Mouse (Mus musculus): ENCODE measurements around the gene Vezf1.
"Not testable (repeated sequence)": the region's sequence is repeated elsewhere in the genome, so short reads cannot be mapped to it uniquely, and the experiment has no call there.

Gene Vezf1

GRCm38 (mm10) chr11:88067586-88068410 is at the start of gene Vezf1:
Gene Vezf1 (plus strand): TSS chr11:88068279.
- DNase-seq (ENCODE audit: low read depth in 1 of 2, low spot score in 2 of 2), result peak in 1 of 2 experiments; percentile 60

- no peak for DNase-seq (ENCODE audit: low read depth in 1 of 2, low spot score in 2 of 2)
Observed at GRCm38 (mm10) chr11:88023933-88024332, 44.1 kb upstream of the Vezf1 start.

- no peak for DNase-seq (ENCODE audit: low read depth in 1 of 2, low spot score in 2 of 2)
Observed at GRCm38 (mm10) chr11:88027391-88028035, 40.6 kb upstream of the Vezf1 start.

- DNase-seq (ENCODE audit: low read depth in 1 of 2, low spot score in 2 of 2), result no peak
Observed at GRCm38 (mm10) chr11:88028193-88028684, 39.8 kb upstream of the Vezf1 start.

GRCm38 (mm10) chr11:88030219-88030618 is 37.9 kb upstream of the Vezf1 start:
- no peak for DNase-seq (ENCODE audit: low read depth in 1 of 2, low spot score in 2 of 2)

- DNase-seq (ENCODE audit: low read depth in 1 of 2, low spot score in 2 of 2), result no peak
Observed at GRCm38 (mm10) chr11:88030836-88031235, 37.2 kb upstream of the Vezf1 start.

GRCm38 (mm10) chr11:88031753-88032152 is 36.3 kb upstream of the Vezf1 start:
- no peak for DNase-seq (ENCODE audit: low read depth in 1 of 2, low spot score in 2 of 2)

- no peak for DNase-seq (ENCODE audit: low read depth in 1 of 2, low spot score in 2 of 2)
Observed at GRCm38 (mm10) chr11:88035970-88036369, 32.1 kb upstream of the Vezf1 start.

GRCm38 (mm10) chr11:88036761-88037251 is 31.3 kb upstream of the Vezf1 start:
- DNase-seq (ENCODE audit: low read depth in 1 of 2, low spot score in 2 of 2), result no peak

- no peak for DNase-seq (ENCODE audit: low read depth in 1 of 2, low spot score in 2 of 2)
Observed at GRCm38 (mm10) chr11:88037386-88037785, 30.7 kb upstream of the Vezf1 start.

GRCm38 (mm10) chr11:88039066-88039465 is 29.0 kb upstream of the Vezf1 start:
- DNase-seq (ENCODE audit: low read depth in 1 of 2, low spot score in 2 of 2), result no peak

GRCm38 (mm10) chr11:88044314-88044713 is 23.8 kb upstream of the Vezf1 start:
- DNase-seq (ENCODE audit: low read depth in 1 of 2, low spot score in 2 of 2), result no peak

GRCm38 (mm10) chr11:88045159-88045558 is 22.9 kb upstream of the Vezf1 start:
- not testable (repeated sequence) for DNase-seq (ENCODE audit: low read depth in 1 of 2, low spot score in 2 of 2)

- DNase-seq (ENCODE audit: low read depth in 1 of 2, low spot score in 2 of 2), result no peak
Observed at GRCm38 (mm10) chr11:88045878-88046277, 22.2 kb upstream of the Vezf1 start.

- DNase-seq (ENCODE audit: low read depth in 1 of 2, low spot score in 2 of 2), result no peak
Observed at GRCm38 (mm10) chr11:88046323-88046937, 21.6 kb upstream of the Vezf1 start.

- peak; percentile 88 to 95 for DNase-seq (ENCODE audit: low read depth in 1 of 2, low spot score in 2 of 2)
Observed at GRCm38 (mm10) chr11:88046944-88047794, 20.9 kb upstream of the Vezf1 start, which contains the start of gene Srsf1. Gene Srsf1 (plus strand): TSS chr11:88047373.

- peak in 1 of 2 experiments; percentile 21 for DNase-seq (ENCODE audit: low read depth in 1 of 2, low spot score in 2 of 2)
Observed at GRCm38 (mm10) chr11:88047871-88048531, 20.1 kb upstream of the Vezf1 start.

- no peak for DNase-seq (ENCODE audit: low read depth in 1 of 2, low spot score in 2 of 2)
Observed at GRCm38 (mm10) chr11:88048961-88049670, 19.0 kb upstream of the Vezf1 start.

- no peak for DNase-seq (ENCODE audit: low read depth in 1 of 2, low spot score in 2 of 2)
Observed at GRCm38 (mm10) chr11:88049732-88050131, 18.3 kb upstream of the Vezf1 start.
